Mouse (Mus musculus) C2C12 (cell line): ENCODE measurements around the gene Ttll5.

Experiments used
- CTCF ChIP-seq: IDR thresholded peaks from one replicate; pipeline ENCODE4 v1.5.1; 2011; ENCODE audit not compliant: control insufficient read depth, insufficient read depth, insufficient read length
- MYOD1 ChIP-seq: IDR thresholded peaks from one replicate; pipeline ENCODE4 v1.6.1; 2011; ENCODE audit warnings: low read depth; ENCODE audit not compliant: control insufficient read depth, insufficient read length

DNA sequence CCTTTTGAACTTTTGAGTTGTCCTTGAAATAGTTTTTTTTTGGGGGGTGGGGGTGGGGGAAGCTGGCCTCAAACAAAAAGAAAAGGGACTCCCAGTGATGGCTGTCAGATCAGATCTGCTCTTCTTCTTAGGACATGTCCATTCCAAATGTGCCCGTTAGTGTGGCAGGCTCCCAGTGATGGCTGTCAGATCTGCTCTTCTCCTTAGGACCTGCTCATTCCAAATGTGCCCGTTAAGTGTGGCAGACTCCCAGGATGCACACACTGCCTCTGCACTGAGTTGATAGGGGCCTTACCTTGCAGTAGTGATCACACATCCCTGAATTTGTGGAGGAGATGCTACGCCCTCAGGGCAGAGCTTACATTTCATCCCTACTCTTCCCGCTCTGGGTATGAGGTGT, 32.3 kb upstream of the Ttll5 start:
- TF ChIP-seq CTCF (no peak), MYOD1 (no peak)
